Mouse (Mus musculus) heart, adult 18-20 months (tissue): ENCODE measurements around the gene Slc22a15. TPM values are rescaled to one million over a fixed set of nuclear protein-coding genes. Genes with fewer than 3 reads are reported as not detected.

Experiments
- DNase-seq, 2 experiments: peaks; one replicate each; pipeline ENCODE4 v3.0.0; 2021 to 2022; ENCODE audit warnings: mixed read lengths in 1 of 2
- long read RNA-seq, 2 experiments: library from polyadenylated mRNA; stranded (forward); transcript quantifications; one replicate each; pipeline ENCODE4 v2.0.0; 2021
- total RNA-seq, 2 experiments: library from RNA; stranded (reverse); gene quantifications; 2 replicates each; pipeline ENCODE4 v1.2.3; 2021

Slc22a15 gene
- total RNA-seq: 1 to 10 TPM; 1.4 to 2.9 TPM
- long read RNA-seq, experiment 1, partial matches to known transcripts: 0 of 1 reads
- long read RNA-seq, experiment 1, other reads (novel, unspliced or antisense): 1 of 1 reads
- long read RNA-seq, experiment 2, partial matches to known transcripts: 0 of 1 reads
- long read RNA-seq, experiment 2, other reads (novel, unspliced or antisense): 0 of 1 reads

DNA sequence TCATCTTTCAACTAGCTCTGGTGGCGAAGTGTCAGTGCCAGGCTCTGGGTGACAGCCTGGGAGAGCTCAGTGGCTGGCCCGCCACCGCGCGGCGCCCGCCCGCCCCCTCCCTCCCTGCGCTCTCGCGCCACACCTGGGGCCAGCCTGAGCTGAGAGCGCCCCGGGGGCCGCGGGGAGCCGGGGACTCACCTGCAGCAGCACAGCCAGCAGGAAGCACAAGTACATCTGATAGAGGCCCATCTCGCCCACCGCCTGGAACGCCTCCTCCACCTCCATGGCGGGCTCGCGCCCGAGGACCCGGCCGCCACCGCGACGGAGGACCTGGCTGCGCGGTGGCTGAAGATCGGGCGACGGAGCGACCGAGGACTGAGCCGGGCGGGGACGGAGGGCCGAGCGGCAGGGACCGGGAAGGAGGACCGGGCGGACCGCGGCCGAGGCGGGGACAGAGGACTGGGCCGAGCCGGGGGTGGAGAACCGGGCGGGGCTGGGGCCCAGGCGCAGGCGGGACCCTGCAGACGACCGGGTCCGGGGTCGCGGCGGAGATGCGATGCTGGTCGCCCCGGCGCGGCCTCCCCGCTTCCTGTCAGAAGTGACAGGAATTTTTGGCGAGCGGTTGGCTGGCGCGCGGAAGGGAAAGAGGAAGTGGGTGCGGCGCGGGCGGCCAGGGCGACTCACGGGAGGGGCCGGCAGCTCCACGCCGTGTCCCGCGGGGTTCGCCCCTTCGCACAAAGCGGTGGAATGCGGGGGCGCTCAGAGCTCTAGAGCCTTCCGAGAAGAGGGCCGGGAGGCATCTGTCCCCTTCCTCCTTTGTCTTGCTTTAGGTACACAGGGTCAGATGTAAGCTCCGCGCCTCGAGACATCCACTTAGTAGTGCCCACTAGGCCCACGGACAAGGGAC is at the start of gene Slc22a15:
Gene Slc22a15 (minus strand): TSS at position 611 of the 898 bp plus-strand sequence.
- peak; percentile 86 to 88 for DNase-seq

DNA sequence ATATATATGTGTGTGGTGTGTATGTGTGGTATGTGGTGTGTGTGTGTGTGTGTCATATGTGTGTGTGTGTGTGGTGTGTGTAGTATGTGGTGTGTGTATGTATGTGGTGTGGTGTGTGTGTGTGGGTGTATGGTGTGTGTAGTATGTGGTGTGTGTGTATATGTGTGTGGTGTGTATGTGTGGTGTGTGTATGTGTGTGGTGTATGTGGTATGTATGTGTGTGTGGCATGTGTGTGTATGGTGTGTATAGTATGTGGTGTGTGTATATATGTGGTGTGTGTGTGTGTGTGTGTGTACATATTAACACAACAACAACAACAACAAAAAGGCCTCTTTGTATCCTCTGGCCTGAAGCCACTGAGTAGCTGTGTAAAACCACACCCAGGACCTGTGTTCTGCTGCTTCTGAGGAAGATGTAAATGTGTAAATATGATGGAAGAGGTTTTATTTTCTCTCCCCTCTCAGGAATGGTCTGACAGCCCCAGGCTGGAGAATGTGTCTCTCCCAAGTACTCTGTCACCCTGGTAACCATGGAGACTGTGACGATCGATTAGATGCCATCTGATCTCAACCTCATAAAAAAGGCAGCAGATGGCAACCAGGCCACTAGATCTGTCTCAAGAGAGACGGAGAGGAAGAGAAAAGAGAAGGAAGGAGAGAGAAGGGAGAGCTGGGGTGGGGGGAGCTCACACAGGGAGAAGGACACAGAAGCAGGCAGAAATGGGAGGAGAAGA is 42.7 kb upstream of the Slc22a15 start:
- no peak for DNase-seq

DNA sequence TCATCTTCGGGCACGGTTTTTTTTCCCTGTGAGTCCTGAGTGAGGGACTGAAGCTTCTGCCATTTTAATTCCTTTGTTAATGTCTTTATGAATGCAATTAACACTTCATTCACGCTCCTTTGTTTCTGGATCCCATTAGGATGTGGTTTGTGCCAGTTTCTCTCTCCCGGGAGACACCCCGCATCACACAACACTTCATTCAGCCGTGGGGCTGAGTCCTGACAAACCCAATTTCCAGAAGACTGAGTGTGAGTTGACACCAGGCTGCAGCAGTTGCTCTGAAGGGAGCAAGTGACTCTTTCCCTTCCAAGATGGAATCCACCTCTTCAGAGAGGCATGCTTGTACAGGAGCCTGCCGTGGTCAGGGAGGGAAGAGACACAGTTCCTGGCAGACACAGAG is 40.1 kb upstream of the Slc22a15 start:
- no peak for DNase-seq

DNA sequence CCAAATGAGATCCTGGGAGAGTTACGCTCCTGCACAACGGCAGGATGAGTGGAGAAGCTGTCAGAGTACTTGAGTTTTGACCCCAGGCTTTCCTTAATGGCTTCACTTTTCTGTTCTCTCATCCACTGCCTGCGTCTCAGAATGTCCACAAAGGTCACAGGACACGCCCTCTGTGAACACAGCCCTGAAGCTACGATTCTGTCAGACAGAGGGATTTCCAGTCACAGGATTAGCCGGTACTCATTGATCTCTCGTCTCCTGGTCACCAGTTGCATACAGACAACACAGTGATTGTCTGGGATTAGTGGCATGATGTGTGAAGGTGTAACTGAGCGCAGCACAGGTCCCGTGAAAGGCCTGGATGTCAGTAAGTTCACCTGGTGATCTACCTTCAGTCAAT is 39.2 kb upstream of the Slc22a15 start:
- DNase-seq: no peak

DNA sequence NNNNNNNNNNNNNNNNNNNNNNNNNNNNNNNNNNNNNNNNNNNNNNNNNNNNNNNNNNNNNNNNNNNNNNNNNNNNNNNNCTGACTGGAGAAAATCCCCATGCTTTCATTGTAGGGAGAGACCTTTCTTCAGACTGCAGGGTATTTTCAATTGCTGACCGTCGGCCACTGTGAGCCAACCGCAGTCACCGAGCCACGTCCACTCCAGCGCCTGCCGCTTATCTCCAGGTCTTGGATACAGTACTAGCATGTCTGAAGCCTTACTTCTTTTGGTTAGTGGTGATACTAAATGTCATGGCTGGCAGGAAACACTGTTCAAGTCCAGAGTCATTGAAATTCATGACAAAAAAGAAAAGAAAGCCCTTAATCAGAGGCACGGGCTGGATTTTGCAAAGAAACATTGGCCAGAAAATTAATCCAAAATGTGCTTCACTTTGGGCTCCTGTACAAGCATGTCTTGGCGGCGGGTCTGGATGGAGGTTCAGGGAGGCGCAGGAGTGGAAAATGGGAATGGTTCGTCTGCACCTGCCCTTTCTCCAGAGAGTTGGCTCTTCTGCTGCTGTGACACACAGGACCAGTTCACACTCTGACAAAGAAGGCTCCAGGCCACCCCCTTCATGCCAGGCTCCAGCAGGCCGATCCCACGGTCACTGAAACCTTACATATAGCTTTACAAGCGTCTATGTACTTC is 37.0 kb upstream of the Slc22a15 start:
- DNase-seq: no peak

DNA sequence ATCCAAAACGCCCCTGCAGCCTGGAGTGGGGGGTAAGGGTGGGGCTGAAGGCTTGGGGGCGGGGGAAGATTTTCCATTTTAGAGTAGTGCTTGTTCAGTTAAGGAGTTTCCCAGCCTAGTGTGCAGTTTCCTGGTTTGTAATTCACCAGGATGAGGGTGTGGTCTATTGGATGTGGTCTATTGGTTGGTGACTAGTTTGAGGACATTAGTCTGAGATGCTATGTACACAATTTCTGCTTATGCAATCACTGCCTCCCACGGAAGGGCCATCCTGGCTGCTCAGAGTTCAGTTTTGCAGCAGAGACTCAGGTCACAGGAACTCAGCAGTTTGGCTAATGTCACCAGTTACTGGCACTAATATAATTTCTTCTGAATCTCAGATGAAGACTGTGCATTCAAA is 33.8 kb upstream of the Slc22a15 start:
- DNase-seq: no peak

DNA sequence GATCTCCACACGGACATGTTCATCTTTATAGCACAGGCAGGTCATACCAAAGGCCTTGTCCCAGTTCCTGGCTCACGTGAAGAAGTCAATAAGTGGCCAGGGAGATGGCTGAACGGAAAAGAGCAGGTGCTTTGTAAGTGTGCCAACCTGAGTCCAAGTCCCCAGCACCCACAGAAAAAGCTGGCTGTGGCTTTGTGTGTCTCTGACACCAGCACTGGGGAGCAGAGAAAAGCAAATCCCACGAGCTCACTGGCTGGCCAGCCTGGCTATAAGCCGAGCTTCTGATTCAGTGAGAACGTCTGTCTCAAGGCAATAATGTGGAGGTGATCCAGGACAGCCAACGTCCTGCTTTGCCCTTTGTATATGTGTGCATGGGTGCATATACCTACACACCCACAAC is 29.3 kb upstream of the Slc22a15 start:
- no peak for DNase-seq

DNA sequence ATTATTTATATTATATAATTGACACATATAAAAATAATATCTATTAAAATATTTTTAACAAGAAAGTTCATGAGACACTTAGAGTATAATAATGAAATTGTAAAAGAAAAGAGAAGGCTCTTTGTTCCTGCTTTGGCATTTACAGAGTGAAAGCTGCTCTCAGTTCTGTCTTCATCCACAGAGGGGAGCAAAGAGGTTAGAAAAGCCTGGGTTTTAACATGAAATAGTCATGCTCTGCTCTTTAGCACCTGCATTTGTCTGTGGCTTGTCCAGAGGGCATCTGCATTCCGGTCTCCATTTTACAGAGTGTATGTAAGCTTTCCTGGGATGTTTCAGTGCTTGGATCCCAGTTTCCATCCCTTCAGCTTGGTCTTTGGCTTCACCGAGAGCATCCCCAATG is 28.3 kb upstream of the Slc22a15 start:
- no peak for DNase-seq

DNA sequence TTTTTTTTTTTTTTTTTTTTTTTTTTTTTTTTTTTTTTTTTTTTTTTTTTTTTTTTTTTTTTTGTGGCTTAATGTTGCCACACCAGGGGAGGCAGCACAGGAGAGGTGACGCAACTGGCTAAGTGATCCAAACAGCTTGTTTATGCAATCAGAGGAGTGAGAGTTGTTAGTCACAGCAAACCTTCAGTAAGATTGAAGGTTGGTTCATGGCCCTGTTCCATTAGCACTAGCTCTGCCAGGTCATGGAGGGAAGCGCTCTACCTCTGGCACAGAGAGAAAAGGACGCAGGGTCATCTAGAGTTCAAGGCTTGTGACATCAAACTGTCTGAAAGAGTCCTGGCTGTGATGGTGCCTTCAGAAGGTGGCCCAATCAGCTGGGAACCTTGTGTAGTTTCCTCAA is 24.3 kb upstream of the Slc22a15 start:
- DNase-seq: peak; percentile 34 to 47

DNA sequence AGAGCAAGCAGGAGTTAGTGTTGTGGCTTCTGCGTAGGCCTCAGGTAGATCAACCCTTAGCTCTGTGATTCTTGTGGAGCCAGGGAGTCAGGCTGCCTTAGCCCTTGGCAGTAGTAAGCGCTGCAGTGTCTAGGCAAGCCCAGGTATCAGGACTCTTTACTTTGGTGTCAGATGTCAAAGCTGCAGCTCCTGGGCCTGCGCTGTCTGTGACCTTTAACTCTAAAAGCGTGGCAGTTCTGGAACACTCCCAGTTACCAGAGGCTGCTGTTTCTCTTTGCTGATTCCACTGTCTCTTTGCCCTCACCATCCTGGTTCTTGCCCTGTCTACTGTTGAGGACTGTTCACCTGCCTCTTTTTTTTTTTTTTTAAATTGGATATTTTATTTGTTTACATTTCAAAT is 23.0 kb upstream of the Slc22a15 start:
- DNase-seq: no peak

DNA sequence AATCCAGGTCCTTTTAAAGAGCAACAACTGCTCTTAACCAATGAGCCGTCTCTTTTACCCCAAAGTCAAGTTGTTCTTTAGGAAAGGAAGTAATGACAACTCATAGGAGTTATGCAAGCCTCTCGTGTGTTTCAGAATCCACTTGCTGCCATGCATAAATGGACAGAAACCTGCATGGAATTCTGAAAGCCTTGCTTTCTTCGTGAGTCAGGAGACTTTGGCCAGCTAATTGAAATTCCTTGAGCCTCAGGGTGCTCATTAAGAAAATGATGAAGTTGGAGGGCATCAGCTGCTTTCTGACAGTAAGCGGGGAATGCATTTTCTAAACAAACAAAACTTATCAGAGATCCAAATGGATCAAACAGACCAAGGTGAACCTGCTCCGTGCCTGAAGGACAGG is 21.0 kb upstream of the Slc22a15 start:
- DNase-seq: no peak

DNA sequence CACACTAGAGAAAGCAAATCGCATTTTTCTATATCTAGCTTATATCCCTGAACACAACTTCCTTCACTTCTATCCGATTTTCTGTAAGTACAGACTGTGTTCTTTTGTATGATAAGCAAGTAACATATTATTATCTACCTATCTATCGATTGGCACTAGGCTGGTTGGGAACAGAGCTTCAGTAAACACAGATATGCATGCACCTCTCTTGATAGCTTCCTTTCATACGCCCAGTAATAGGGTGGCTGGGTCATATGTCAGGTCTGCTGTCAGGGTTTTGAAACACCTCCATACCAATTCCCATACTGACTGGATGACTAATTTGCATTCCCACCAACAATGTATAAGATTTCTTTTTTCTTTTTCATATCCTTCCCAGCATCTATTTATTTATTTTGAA is 16.2 kb upstream of the Slc22a15 start:
- no peak for DNase-seq

DNA sequence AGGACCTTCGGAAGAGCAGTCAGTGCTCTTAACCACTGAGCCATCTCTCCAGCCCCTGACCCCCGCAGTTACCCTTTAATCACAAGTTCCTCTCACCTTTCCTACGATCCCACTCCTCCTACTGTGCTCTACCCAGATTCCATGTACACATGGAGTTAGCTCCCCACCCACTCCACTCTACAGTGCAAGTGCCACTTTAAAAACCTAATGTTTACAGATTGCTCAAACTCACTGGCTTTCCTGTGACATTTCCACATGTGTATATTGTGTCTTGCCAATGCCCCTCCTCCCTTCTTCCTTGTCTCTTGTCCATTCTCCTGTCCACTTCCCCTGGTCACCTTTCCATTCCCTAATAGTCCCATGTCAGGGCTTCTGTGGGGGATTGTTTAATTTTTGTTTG is 15.6 kb upstream of the Slc22a15 start:
- DNase-seq: no peak

DNA sequence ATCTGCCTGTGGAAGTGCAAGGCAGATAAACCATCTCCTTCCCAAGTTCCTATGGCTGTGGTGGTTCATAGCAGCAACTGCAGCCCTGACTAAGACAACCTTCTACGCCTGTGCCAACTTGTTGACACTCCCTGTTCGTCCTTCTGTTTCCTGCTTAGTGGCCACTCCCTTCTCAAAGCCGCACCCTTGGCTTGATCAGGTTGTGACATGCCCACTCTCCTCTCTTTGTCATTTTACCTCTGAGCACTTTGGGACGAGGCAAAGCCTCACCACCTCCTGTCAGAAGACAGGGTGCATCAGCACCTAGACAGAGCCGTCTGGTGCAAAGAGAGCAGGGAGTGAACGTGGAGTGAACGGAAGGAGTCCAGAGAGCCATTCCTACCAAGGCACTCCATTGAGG is 14.9 kb upstream of the Slc22a15 start:
- no peak for DNase-seq

DNA sequence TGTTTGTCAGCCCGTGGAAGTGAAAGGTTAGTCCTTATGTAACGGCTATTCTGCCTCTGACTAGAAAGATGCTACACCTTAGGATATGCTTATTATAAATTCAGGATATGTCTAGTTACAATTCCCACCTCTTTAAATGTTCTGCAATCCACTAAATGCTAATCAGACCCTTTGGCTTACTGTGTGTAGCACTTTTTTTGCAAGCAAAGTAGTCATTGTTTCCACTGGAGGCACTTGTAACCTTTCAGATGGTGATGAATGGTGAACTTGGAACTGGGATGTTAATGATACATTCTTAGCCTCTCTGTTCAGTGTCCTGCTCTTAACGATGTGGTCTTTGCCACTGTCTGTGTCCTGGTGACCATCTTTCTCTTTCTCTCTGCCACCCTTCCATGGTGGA is 12.1 kb upstream of the Slc22a15 start:
- no peak for DNase-seq

DNA sequence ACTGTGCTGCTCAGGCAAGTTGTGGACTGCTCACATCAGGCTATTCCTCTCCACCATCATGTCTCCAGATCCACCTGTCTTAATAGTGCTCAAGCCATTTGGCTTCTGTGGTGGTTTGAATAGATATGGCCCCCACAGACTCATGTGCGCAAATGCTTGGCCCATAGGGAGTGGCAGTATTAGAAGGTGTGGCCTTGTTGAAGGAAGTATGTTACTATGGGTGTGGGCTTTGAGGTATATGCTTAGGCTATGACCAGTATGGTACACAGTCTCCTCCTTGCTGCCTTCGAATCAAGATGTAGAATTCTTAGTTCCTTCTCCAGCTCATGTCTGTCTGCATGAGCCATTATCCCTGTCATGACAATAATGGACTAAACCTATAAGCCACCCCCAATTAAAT is 9.6 kb upstream of the Slc22a15 start:
- DNase-seq: no peak

DNA sequence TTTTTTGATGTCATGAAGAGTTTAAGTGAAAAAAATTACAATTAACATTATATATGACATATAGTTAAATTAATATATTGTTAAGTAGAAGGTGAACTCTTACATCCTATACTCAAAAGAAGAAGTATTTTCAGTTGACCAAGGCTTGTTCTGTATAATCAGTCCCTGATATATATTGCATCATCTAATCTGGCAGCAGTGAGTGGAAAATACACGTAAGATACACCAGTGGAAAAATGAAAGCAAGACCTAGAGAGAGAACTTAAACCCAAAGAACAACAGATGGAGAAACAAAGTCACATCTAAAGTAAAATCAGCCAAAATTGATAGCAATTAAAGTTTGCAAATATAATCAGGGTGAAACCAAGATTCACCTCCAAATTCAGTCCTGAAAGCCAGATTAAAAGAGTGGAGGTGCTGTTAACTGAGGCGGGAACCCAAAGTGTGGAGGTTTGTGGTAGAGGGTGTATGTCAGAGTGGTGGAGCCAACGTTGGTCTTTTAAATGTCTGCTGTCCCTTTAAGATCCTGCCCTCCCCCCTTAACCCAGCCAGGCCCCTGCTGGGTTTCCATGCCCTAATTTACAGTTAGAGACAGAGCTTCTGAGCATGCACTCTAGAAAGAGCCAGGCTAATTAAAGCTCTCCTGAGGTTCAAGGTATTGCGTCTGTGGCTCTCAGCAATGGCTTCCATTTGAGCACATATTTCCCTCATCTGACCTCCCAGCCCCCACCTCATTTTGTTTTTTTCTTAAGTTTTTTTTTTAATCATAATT is 5.0 kb upstream of the Slc22a15 start:
- DNase-seq: no peak

DNA sequence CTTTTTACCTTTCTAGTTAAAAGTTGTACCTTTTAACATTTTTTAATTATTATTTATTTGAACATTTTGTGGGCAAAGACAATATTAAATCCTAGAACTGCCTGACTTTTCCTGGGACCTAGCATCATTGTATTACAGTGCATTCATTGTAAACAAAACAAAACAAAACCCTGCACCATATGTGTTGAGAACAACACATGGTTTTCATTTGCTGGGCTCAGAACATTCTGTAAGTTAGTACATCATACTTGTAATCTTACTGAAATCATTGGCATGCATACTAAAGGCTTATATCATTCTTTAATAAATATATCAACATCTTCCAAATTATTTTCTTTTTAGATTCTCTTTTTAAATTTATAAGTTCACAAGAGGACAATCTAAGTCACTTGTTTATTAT is 2.4 kb upstream of the Slc22a15 start:
- DNase-seq: no peak

DNA sequence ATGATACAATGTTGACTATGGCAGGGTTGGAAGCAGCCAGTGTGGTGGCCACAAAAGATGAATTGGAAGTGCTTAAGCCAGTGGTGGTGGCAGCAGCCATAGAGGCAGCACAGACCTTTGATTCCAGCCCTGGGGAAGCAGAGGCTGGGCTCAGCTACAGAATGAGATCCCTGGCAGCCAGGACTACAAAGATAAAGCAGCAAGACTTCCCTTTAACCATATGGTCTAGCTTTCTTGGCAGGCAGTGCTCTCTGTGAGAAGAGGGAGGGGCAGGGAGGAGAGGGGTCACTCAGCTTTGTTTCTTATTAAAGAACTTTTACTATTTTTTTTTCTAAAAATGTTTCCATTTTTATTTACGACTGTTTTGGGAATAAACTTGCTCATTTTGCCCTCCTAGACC is 1.4 kb upstream of the Slc22a15 start:
- peak in 1 of 2 experiments; percentile 39 for DNase-seq

DNA sequence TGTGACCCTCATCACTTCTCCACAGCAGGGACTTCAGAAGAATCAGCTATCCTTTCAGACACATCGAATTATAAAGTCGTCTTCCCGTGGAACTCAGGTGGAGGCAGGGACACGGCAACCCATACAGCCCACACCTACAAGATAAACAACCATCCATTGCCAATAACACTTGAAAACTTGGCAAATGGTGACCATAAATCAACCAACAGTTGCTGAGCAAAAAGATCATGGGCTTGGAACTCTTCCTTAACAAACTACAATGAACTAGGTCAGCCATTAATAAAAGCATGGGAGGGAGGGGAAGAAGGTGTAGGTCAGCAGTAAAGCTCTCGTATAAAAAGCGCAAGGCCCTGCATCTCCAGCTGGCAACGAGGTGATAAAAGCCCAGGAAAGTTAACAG is 1.9 kb downstream of the Slc22a15 start:
- no peak for DNase-seq

DNA sequence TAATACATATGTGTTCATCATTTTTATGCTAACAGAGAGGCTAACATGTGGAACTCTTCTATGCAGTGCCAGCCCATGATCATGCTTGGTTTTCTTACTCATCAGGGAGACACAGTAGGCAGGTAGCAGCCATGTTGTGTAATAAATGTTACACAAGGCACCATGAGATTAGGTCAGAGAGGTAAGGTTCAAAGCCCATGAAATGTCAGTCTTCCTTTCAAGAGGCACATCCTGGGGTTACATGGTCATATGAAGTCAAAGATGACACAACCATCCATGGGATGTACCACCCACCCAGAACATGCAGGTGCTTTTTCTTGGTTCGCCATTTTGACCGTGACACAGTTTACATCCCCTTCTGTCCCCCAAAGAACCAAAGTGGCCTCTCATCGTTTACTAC is 5.7 kb downstream of the Slc22a15 start:
- DNase-seq: no peak

DNA sequence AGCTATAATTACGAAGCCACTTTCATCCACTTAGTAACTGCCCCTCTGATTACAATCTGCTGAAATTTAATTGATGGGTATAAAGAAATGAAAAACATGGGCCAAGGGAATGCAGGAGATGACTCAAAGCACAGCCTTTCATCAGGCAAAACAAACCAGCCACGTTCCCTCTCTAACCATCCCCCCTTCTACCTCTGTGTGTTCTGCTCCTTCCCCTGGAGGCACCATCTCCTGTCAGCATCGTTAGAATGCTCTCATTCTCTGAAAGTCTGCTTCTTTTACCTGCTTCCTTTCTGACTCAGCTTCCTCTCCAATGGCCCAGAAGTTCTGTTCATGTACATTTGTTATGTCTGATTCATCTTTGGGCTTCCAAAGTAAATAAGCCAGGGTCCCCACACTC is 6.6 kb downstream of the Slc22a15 start:
- DNase-seq: no peak
